Mouse (Mus musculus) heart, postnatal 4 days (tissue): ENCODE data around the gene Slc22a15. TPM values are rescaled to one million over a fixed set of nuclear protein-coding genes. Genes with fewer than 3 reads are reported as not detected.
A peak's percentile ranks its signal among the peaks of the same experiment; 100 is the strongest.

ENCODE experiments used
- DNase-seq: peaks from one replicate; pipeline ENCODE4 v3.0.0; 2021
- total RNA-seq, 2 experiments: library from RNA; stranded (reverse); gene quantifications; 2 replicates each; pipeline ENCODE4 v1.2.3; 2021

The Slc22a15 gene
- 1 to 10 TPM; 8.4 to 8.8 TPM for total RNA-seq

DNA sequence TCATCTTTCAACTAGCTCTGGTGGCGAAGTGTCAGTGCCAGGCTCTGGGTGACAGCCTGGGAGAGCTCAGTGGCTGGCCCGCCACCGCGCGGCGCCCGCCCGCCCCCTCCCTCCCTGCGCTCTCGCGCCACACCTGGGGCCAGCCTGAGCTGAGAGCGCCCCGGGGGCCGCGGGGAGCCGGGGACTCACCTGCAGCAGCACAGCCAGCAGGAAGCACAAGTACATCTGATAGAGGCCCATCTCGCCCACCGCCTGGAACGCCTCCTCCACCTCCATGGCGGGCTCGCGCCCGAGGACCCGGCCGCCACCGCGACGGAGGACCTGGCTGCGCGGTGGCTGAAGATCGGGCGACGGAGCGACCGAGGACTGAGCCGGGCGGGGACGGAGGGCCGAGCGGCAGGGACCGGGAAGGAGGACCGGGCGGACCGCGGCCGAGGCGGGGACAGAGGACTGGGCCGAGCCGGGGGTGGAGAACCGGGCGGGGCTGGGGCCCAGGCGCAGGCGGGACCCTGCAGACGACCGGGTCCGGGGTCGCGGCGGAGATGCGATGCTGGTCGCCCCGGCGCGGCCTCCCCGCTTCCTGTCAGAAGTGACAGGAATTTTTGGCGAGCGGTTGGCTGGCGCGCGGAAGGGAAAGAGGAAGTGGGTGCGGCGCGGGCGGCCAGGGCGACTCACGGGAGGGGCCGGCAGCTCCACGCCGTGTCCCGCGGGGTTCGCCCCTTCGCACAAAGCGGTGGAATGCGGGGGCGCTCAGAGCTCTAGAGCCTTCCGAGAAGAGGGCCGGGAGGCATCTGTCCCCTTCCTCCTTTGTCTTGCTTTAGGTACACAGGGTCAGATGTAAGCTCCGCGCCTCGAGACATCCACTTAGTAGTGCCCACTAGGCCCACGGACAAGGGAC lies at the start of gene Slc22a15:
Slc22a15 (minus strand) TSS at position 611 of the 898 bp plus-strand sequence.
- DNase-seq = peak; percentile 82

DNA sequence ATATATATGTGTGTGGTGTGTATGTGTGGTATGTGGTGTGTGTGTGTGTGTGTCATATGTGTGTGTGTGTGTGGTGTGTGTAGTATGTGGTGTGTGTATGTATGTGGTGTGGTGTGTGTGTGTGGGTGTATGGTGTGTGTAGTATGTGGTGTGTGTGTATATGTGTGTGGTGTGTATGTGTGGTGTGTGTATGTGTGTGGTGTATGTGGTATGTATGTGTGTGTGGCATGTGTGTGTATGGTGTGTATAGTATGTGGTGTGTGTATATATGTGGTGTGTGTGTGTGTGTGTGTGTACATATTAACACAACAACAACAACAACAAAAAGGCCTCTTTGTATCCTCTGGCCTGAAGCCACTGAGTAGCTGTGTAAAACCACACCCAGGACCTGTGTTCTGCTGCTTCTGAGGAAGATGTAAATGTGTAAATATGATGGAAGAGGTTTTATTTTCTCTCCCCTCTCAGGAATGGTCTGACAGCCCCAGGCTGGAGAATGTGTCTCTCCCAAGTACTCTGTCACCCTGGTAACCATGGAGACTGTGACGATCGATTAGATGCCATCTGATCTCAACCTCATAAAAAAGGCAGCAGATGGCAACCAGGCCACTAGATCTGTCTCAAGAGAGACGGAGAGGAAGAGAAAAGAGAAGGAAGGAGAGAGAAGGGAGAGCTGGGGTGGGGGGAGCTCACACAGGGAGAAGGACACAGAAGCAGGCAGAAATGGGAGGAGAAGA lies 42.7 kb upstream of the Slc22a15 start:
- DNase-seq = no peak

DNA sequence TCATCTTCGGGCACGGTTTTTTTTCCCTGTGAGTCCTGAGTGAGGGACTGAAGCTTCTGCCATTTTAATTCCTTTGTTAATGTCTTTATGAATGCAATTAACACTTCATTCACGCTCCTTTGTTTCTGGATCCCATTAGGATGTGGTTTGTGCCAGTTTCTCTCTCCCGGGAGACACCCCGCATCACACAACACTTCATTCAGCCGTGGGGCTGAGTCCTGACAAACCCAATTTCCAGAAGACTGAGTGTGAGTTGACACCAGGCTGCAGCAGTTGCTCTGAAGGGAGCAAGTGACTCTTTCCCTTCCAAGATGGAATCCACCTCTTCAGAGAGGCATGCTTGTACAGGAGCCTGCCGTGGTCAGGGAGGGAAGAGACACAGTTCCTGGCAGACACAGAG lies 40.1 kb upstream of the Slc22a15 start:
- DNase-seq = no peak

DNA sequence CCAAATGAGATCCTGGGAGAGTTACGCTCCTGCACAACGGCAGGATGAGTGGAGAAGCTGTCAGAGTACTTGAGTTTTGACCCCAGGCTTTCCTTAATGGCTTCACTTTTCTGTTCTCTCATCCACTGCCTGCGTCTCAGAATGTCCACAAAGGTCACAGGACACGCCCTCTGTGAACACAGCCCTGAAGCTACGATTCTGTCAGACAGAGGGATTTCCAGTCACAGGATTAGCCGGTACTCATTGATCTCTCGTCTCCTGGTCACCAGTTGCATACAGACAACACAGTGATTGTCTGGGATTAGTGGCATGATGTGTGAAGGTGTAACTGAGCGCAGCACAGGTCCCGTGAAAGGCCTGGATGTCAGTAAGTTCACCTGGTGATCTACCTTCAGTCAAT lies 39.2 kb upstream of the Slc22a15 start:
- no peak for DNase-seq

DNA sequence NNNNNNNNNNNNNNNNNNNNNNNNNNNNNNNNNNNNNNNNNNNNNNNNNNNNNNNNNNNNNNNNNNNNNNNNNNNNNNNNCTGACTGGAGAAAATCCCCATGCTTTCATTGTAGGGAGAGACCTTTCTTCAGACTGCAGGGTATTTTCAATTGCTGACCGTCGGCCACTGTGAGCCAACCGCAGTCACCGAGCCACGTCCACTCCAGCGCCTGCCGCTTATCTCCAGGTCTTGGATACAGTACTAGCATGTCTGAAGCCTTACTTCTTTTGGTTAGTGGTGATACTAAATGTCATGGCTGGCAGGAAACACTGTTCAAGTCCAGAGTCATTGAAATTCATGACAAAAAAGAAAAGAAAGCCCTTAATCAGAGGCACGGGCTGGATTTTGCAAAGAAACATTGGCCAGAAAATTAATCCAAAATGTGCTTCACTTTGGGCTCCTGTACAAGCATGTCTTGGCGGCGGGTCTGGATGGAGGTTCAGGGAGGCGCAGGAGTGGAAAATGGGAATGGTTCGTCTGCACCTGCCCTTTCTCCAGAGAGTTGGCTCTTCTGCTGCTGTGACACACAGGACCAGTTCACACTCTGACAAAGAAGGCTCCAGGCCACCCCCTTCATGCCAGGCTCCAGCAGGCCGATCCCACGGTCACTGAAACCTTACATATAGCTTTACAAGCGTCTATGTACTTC lies 37.0 kb upstream of the Slc22a15 start:
- no peak for DNase-seq

DNA sequence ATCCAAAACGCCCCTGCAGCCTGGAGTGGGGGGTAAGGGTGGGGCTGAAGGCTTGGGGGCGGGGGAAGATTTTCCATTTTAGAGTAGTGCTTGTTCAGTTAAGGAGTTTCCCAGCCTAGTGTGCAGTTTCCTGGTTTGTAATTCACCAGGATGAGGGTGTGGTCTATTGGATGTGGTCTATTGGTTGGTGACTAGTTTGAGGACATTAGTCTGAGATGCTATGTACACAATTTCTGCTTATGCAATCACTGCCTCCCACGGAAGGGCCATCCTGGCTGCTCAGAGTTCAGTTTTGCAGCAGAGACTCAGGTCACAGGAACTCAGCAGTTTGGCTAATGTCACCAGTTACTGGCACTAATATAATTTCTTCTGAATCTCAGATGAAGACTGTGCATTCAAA lies 33.8 kb upstream of the Slc22a15 start:
- DNase-seq = no peak

DNA sequence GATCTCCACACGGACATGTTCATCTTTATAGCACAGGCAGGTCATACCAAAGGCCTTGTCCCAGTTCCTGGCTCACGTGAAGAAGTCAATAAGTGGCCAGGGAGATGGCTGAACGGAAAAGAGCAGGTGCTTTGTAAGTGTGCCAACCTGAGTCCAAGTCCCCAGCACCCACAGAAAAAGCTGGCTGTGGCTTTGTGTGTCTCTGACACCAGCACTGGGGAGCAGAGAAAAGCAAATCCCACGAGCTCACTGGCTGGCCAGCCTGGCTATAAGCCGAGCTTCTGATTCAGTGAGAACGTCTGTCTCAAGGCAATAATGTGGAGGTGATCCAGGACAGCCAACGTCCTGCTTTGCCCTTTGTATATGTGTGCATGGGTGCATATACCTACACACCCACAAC lies 29.3 kb upstream of the Slc22a15 start:
- DNase-seq = no peak

DNA sequence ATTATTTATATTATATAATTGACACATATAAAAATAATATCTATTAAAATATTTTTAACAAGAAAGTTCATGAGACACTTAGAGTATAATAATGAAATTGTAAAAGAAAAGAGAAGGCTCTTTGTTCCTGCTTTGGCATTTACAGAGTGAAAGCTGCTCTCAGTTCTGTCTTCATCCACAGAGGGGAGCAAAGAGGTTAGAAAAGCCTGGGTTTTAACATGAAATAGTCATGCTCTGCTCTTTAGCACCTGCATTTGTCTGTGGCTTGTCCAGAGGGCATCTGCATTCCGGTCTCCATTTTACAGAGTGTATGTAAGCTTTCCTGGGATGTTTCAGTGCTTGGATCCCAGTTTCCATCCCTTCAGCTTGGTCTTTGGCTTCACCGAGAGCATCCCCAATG lies 28.3 kb upstream of the Slc22a15 start:
- DNase-seq = no peak

DNA sequence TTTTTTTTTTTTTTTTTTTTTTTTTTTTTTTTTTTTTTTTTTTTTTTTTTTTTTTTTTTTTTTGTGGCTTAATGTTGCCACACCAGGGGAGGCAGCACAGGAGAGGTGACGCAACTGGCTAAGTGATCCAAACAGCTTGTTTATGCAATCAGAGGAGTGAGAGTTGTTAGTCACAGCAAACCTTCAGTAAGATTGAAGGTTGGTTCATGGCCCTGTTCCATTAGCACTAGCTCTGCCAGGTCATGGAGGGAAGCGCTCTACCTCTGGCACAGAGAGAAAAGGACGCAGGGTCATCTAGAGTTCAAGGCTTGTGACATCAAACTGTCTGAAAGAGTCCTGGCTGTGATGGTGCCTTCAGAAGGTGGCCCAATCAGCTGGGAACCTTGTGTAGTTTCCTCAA lies 24.3 kb upstream of the Slc22a15 start:
- peak; percentile 11 for DNase-seq

DNA sequence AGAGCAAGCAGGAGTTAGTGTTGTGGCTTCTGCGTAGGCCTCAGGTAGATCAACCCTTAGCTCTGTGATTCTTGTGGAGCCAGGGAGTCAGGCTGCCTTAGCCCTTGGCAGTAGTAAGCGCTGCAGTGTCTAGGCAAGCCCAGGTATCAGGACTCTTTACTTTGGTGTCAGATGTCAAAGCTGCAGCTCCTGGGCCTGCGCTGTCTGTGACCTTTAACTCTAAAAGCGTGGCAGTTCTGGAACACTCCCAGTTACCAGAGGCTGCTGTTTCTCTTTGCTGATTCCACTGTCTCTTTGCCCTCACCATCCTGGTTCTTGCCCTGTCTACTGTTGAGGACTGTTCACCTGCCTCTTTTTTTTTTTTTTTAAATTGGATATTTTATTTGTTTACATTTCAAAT lies 23.0 kb upstream of the Slc22a15 start:
- DNase-seq = no peak

DNA sequence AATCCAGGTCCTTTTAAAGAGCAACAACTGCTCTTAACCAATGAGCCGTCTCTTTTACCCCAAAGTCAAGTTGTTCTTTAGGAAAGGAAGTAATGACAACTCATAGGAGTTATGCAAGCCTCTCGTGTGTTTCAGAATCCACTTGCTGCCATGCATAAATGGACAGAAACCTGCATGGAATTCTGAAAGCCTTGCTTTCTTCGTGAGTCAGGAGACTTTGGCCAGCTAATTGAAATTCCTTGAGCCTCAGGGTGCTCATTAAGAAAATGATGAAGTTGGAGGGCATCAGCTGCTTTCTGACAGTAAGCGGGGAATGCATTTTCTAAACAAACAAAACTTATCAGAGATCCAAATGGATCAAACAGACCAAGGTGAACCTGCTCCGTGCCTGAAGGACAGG lies 21.0 kb upstream of the Slc22a15 start:
- no peak for DNase-seq

DNA sequence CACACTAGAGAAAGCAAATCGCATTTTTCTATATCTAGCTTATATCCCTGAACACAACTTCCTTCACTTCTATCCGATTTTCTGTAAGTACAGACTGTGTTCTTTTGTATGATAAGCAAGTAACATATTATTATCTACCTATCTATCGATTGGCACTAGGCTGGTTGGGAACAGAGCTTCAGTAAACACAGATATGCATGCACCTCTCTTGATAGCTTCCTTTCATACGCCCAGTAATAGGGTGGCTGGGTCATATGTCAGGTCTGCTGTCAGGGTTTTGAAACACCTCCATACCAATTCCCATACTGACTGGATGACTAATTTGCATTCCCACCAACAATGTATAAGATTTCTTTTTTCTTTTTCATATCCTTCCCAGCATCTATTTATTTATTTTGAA lies 16.2 kb upstream of the Slc22a15 start:
- no peak for DNase-seq

DNA sequence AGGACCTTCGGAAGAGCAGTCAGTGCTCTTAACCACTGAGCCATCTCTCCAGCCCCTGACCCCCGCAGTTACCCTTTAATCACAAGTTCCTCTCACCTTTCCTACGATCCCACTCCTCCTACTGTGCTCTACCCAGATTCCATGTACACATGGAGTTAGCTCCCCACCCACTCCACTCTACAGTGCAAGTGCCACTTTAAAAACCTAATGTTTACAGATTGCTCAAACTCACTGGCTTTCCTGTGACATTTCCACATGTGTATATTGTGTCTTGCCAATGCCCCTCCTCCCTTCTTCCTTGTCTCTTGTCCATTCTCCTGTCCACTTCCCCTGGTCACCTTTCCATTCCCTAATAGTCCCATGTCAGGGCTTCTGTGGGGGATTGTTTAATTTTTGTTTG lies 15.6 kb upstream of the Slc22a15 start:
- DNase-seq = no peak

DNA sequence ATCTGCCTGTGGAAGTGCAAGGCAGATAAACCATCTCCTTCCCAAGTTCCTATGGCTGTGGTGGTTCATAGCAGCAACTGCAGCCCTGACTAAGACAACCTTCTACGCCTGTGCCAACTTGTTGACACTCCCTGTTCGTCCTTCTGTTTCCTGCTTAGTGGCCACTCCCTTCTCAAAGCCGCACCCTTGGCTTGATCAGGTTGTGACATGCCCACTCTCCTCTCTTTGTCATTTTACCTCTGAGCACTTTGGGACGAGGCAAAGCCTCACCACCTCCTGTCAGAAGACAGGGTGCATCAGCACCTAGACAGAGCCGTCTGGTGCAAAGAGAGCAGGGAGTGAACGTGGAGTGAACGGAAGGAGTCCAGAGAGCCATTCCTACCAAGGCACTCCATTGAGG lies 14.9 kb upstream of the Slc22a15 start:
- no peak for DNase-seq

DNA sequence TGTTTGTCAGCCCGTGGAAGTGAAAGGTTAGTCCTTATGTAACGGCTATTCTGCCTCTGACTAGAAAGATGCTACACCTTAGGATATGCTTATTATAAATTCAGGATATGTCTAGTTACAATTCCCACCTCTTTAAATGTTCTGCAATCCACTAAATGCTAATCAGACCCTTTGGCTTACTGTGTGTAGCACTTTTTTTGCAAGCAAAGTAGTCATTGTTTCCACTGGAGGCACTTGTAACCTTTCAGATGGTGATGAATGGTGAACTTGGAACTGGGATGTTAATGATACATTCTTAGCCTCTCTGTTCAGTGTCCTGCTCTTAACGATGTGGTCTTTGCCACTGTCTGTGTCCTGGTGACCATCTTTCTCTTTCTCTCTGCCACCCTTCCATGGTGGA lies 12.1 kb upstream of the Slc22a15 start:
- DNase-seq = no peak

DNA sequence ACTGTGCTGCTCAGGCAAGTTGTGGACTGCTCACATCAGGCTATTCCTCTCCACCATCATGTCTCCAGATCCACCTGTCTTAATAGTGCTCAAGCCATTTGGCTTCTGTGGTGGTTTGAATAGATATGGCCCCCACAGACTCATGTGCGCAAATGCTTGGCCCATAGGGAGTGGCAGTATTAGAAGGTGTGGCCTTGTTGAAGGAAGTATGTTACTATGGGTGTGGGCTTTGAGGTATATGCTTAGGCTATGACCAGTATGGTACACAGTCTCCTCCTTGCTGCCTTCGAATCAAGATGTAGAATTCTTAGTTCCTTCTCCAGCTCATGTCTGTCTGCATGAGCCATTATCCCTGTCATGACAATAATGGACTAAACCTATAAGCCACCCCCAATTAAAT lies 9.6 kb upstream of the Slc22a15 start:
- no peak for DNase-seq

DNA sequence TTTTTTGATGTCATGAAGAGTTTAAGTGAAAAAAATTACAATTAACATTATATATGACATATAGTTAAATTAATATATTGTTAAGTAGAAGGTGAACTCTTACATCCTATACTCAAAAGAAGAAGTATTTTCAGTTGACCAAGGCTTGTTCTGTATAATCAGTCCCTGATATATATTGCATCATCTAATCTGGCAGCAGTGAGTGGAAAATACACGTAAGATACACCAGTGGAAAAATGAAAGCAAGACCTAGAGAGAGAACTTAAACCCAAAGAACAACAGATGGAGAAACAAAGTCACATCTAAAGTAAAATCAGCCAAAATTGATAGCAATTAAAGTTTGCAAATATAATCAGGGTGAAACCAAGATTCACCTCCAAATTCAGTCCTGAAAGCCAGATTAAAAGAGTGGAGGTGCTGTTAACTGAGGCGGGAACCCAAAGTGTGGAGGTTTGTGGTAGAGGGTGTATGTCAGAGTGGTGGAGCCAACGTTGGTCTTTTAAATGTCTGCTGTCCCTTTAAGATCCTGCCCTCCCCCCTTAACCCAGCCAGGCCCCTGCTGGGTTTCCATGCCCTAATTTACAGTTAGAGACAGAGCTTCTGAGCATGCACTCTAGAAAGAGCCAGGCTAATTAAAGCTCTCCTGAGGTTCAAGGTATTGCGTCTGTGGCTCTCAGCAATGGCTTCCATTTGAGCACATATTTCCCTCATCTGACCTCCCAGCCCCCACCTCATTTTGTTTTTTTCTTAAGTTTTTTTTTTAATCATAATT lies 5.0 kb upstream of the Slc22a15 start:
- peak; percentile 15 for DNase-seq

DNA sequence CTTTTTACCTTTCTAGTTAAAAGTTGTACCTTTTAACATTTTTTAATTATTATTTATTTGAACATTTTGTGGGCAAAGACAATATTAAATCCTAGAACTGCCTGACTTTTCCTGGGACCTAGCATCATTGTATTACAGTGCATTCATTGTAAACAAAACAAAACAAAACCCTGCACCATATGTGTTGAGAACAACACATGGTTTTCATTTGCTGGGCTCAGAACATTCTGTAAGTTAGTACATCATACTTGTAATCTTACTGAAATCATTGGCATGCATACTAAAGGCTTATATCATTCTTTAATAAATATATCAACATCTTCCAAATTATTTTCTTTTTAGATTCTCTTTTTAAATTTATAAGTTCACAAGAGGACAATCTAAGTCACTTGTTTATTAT lies 2.4 kb upstream of the Slc22a15 start:
- no peak for DNase-seq

DNA sequence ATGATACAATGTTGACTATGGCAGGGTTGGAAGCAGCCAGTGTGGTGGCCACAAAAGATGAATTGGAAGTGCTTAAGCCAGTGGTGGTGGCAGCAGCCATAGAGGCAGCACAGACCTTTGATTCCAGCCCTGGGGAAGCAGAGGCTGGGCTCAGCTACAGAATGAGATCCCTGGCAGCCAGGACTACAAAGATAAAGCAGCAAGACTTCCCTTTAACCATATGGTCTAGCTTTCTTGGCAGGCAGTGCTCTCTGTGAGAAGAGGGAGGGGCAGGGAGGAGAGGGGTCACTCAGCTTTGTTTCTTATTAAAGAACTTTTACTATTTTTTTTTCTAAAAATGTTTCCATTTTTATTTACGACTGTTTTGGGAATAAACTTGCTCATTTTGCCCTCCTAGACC lies 1.4 kb upstream of the Slc22a15 start:
- DNase-seq = peak; percentile 64

DNA sequence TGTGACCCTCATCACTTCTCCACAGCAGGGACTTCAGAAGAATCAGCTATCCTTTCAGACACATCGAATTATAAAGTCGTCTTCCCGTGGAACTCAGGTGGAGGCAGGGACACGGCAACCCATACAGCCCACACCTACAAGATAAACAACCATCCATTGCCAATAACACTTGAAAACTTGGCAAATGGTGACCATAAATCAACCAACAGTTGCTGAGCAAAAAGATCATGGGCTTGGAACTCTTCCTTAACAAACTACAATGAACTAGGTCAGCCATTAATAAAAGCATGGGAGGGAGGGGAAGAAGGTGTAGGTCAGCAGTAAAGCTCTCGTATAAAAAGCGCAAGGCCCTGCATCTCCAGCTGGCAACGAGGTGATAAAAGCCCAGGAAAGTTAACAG lies 1.9 kb downstream of the Slc22a15 start:
- DNase-seq = no peak

DNA sequence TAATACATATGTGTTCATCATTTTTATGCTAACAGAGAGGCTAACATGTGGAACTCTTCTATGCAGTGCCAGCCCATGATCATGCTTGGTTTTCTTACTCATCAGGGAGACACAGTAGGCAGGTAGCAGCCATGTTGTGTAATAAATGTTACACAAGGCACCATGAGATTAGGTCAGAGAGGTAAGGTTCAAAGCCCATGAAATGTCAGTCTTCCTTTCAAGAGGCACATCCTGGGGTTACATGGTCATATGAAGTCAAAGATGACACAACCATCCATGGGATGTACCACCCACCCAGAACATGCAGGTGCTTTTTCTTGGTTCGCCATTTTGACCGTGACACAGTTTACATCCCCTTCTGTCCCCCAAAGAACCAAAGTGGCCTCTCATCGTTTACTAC lies 5.7 kb downstream of the Slc22a15 start:
- no peak for DNase-seq

DNA sequence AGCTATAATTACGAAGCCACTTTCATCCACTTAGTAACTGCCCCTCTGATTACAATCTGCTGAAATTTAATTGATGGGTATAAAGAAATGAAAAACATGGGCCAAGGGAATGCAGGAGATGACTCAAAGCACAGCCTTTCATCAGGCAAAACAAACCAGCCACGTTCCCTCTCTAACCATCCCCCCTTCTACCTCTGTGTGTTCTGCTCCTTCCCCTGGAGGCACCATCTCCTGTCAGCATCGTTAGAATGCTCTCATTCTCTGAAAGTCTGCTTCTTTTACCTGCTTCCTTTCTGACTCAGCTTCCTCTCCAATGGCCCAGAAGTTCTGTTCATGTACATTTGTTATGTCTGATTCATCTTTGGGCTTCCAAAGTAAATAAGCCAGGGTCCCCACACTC lies 6.6 kb downstream of the Slc22a15 start:
- no peak for DNase-seq

DNA sequence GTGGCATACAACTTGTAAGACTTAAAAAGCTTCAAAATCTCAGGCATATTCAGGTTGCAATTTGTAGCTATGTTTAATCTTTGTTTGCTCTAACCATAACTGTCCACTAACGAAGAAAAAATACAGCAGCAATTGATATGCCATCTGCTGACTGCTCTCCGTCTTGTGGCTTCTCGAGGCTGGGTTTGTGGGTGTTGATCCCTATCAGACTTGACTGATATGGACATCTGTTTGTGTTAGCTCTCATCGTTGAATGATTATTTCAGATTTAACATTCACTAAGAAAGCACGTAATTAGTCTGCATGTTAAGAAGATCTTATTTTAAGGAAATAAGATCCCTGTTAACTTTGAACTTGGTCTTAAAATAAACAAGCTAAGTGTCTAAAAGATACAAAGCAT lies 7.7 kb downstream of the Slc22a15 start:
- no peak for DNase-seq
